Mouse (Mus musculus) heart, postnatal 0 days (tissue): ENCODE data around the gene Ppp1r36. TPM values are rescaled to one million over a fixed set of nuclear protein-coding genes. Genes with fewer than 3 reads are reported as not detected.
A peak's percentile ranks its signal among the peaks of the same experiment; 100 is the strongest.

ENCODE experiments used
- ATAC-seq: fragments of 200-750 bp; cut with Nextera tagmentation; 2 replicates; pipeline ENCODE4 v1.8.0; 2017; ENCODE audit warnings: low read depth, moderate number of reproducible peaks, moderate library complexity; ENCODE audit not compliant: insufficient read depth
- DNase-seq: peaks from one replicate; pipeline ENCODE4 v3.0.0-alpha.2; 2016; ENCODE audit warnings: low spot score
- H3K27ac ChIP-seq: fragments of 300-500 bp; sonication (generic); 2 replicates; pipeline ENCODE4 v1.5.1; 2014; ENCODE audit warnings: low read depth, mild to moderate bottlenecking
- H3K27me3 ChIP-seq: fragments of 300-500 bp; sonication (generic); 2 replicates; pipeline ENCODE4 v1.6.1; 2014; ENCODE audit warnings: low read length, mixed read lengths; ENCODE audit not compliant: control insufficient read depth, insufficient read depth
- H3K36me3 ChIP-seq: fragments of 300-500 bp; sonication (generic); replicated peaks from 2 replicates; pipeline ENCODE4 v1.6.1; 2014; ENCODE audit warnings: low read length, mixed read lengths; ENCODE audit not compliant: control insufficient read depth, insufficient read depth
- H3K4me1 ChIP-seq: fragments of 300-500 bp; sonication (generic); 2 replicates; pipeline ENCODE4 v1.6.1; 2014; ENCODE audit warnings: antibody characterized with exemption; ENCODE audit not compliant: control insufficient read depth, insufficient read depth
- H3K4me2 ChIP-seq: fragments of 300-500 bp; sonication (generic); 2 replicates; pipeline ENCODE4 v1.6.1; 2014; ENCODE audit warnings: low read depth, mild to moderate bottlenecking, low read length, moderate library complexity
- H3K4me3 ChIP-seq: fragments of 300-500 bp; sonication (generic); 2 replicates; pipeline ENCODE4 v1.5.1; 2014; ENCODE audit warnings: low read depth, low read length
- H3K9ac ChIP-seq: fragments of 300-500 bp; sonication (generic); replicated peaks from 2 replicates; pipeline ENCODE4 v1.6.1; 2014; ENCODE audit warnings: low read depth, low read length, mixed read lengths
- H3K9me3 ChIP-seq: fragments of 300-500 bp; sonication (generic); replicated peaks from 2 replicates; pipeline ENCODE4 v1.6.1; 2016; ENCODE audit warnings: low read length; ENCODE audit not compliant: control insufficient read depth
- CTCF ChIP-seq: IDR thresholded peaks from 2 replicates; pipeline ENCODE4 v1.5.1; 2016; ENCODE audit warnings: antibody characterized with exemption, control low read depth, low read depth
- EP300 ChIP-seq: IDR thresholded peaks from 2 replicates; pipeline ENCODE4 v1.6.1; 2016; ENCODE audit warnings: antibody characterized with exemption, low read depth
- WGBS: fragments of 180-500 bp; shearing (Covaris S2); extraction: QIAGEN DNeasy Blood & Tissue Kit; methylation state at CpG from one replicate; pipeline ENCODE4 v1.1.7; 2014; 5-methylcytosine and 5-hydroxymethylcytosine counted together
- polyA plus RNA-seq: library from polyadenylated mRNA; unstranded; fragments of >200 nt; fragmentation: Nextera tagmentation; extraction: Ambion mirVana; gene quantifications from 2 replicates; pipeline ENCODE4 v1.2.1, GENCODE M21; 2015
- total RNA-seq: library from RNA; depleted of rRNA; stranded (reverse); fragments of >200 nt; gene quantifications from 2 replicates; pipeline ENCODE4 v1.2.3, GENCODE M21; 2014; ENCODE audit warnings: low replicate concordance

Gene Ppp1r36
- total and polyA plus RNA-seq, 2 experiments from 2014 or later, result 1.7 TPM; not detected in 1

DNA sequence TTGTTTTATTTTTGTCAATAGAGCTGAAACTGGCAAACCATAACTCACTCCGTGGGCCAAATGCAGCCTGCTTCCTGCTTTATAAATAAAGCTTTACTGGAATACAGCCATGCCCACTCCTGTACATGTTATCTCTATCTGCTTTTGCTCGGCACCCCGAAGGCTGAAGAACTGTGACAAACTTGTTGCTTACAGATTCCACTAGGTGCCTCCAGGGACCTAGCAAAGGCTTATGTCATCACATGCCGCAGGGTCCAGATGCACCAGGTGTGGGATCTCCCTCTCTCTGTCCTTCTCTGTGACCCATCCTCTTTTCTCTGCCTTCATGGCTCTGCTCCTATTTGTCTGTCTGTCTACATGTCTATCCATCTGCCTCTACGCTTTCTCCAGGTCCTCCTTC lies 61.8 kb downstream of the Ppp1r36 start:
- Histone ChIP-seq H3K27me3 (no peaks in the 10 kb centered on the region), H3K27ac (peak overlapping the region; percentile 74), H3K9me3 (0 out of 2 replicates have a peak, but pooled peaks cover 4% of the 10 kb centered on the region), H3K36me3 (no peaks in the 10 kb centered on the region), H3K4me1 (peaks cover 14% of the 10 kb centered on the region; the same call in 1 of the 2 replicates), H3K9ac (peak overlapping the region; percentile 34), H3K4me2 (peak overlapping the region; percentile 52), H3K4me3 (peak overlapping the region; percentile 19; the same call in 1 of the 2 replicates)
- 23% methylated on average over 5 of the region's 5 CpGs for whole genome bisulfite sequencing
- 0 out of 2 replicates have a peak, but pooled peaks have one; percentile 46 for ATAC-seq
- peak; percentile 34 for TF ChIP-seq CTCF
- TF ChIP-seq EP300, result no peak
- DNase-seq, result peak; percentile 49

DNA sequence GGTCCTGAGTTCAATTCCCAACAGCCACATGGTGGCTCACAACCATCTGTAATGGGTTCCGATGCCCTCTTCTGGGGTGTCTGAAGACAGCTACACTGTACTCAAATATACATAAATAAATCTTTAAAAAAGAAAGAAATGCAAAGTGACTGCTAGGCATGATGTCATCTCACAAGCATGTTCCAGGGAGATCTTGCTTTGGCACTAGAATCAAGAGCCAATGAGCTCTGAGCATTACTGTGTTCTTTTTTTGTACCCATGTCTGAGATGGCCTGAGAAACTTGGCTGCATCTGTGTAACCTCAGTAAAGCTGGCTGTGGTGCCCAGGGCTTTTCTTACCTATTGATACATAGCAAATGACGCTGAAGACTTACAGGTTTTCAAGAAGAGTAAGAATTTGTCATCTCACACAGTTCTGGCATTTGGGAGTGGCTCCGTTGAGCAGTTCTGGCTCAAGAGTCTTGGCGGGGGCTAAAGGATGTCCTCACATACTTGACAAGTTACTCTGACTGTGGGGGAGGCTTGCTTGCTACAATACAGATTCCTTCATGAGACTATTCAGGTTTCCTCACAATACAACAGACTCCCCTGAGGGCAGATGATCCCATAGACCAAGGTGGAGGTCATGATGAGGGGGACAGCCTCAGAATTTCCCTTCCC lies 62.6 kb downstream of the Ppp1r36 start:
- Histone ChIP-seq H3K4me3 (no peak overlapping the region), H3K9ac (no peak overlapping the region), H3K4me1 (peaks cover 14% of the 10 kb centered on the region; the same call in 1 of the 2 replicates), H3K27me3 (no peaks in the 10 kb centered on the region), H3K27ac (peak overlapping the region; percentile 74), H3K4me2 (no peak overlapping the region), H3K36me3 (no peaks in the 10 kb centered on the region), H3K9me3 (0 out of 2 replicates have a peak, but pooled peaks cover 4% of the 10 kb centered on the region)
- ATAC-seq, result peak; percentile 44; the same call in 1 of the 2 replicates
- WGBS, result 56% methylated on average over 4 of the region's 4 CpGs
- no peak for TF ChIP-seq EP300
- no peak for TF ChIP-seq CTCF
- peak; percentile 51 for DNase-seq

DNA sequence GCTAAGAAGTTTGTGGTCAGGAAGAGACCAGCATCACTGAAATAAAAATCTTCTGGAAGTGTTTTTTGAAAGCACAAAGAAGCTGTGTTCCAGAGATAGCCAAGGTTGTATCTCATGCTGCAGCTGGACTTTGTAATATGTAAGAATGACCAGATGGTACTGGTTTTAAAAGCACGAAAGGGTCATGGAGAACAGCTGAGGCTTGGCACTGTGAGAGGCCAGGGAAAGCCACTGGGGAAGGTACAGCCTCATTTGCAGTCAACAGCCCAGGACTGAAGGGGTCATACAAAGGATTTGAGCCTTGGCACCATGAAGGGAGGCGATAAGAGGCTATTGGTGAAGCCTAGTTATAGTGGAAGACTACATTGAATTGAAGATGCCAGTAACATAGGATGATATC lies 65.1 kb downstream of the Ppp1r36 start:
- no peak for DNase-seq
- H3K9me3 ChIP-seq, result 0 out of 2 replicates have a peak, but pooled peaks cover 4% of the 10 kb centered on the region
- 91% methylated on average over 2 of the region's 2 CpGs for WGBS

DNA sequence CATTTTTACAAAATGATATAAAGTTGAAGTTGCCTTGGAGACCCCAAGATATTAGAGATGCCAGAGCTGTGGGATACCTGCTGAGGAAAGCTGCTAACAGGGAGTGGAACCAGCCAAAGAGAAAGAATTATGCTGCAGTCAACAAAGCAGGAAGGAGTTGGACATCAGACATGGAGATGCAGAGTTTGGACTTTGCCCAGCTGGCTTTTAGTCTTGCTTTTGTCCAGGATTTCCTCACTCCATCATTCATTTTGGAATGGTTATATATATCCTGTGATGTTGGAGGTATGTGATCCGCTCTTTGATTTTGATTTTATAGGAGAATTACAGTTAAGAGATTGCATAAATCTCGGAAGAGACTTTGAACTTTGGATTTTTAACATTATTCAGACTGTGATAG lies 65.6 kb downstream of the Ppp1r36 start:
- 0 out of 2 replicates have a peak, but pooled peaks cover 4% of the 10 kb centered on the region for H3K9me3 ChIP-seq
- H3K27ac ChIP-seq, result no peak overlapping the region
- DNase-seq (no peak), ATAC-seq (no peak)
- WGBS, result 83% methylated on average over 2 of the region's 2 CpGs
- H3K4me3 ChIP-seq, result no peak overlapping the region
- no peaks in the 10 kb centered on the region for H3K27me3 ChIP-seq
- TF ChIP-seq EP300 (no peak), CTCF (no peak)
- no peaks in the 10 kb centered on the region for H3K36me3 ChIP-seq
- peaks cover 14% of the 10 kb centered on the region; the same call in 1 of the 2 replicates for H3K4me1 ChIP-seq
- H3K4me2 ChIP-seq, result no peak overlapping the region
- H3K9ac ChIP-seq, result no peak overlapping the region

More for the DNA sequence above, 65.1 kb downstream of the Ppp1r36 start:
- H3K27me3 ChIP-seq, result no peaks in the 10 kb centered on the region
- H3K4me2 ChIP-seq, result no peak overlapping the region
- H3K4me1 ChIP-seq, result peaks cover 14% of the 10 kb centered on the region; the same call in 1 of the 2 replicates
- no peak overlapping the region for H3K9ac ChIP-seq
- no peak overlapping the region for H3K4me3 ChIP-seq
- no peaks in the 10 kb centered on the region for H3K36me3 ChIP-seq
- no peak for ATAC-seq
- no peak overlapping the region for H3K27ac ChIP-seq
- TF ChIP-seq EP300 (no peak), CTCF (no peak)

DNA sequence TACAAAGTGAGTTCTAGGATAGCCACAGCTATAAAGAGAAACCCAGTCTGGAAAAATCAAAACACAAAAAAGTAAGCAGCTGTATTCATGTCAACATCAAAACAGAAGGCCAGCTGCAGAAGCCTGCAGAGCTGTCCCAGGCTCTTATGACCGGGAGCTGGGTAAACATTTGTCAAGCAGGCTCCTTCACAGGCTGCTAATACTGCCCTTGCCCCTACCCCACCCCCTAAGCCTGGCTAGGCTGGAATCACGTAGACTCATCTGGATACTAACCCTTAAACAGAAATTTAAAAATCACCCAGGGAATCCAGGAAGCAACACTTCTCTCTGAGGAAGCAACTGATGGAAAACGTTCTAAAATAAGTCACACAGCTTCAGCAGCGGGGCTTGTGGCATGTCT lies 67.5 kb downstream of the Ppp1r36 start:
- H3K9ac ChIP-seq, result no peak overlapping the region
- no peak for TF ChIP-seq CTCF
- no peak for TF ChIP-seq EP300
- no peak overlapping the region for H3K4me2 ChIP-seq
- 0 out of 2 replicates have a peak, but pooled peaks cover 1% of the 10 kb centered on the region for H3K4me1 ChIP-seq
- 0 out of 2 replicates have a peak, but pooled peaks cover 4% of the 10 kb centered on the region for H3K9me3 ChIP-seq
- DNase-seq, result no peak
- H3K27me3 ChIP-seq, result no peaks in the 10 kb centered on the region
- 44% methylated on average over 4 of the region's 4 CpGs for WGBS
- no peaks in the 10 kb centered on the region for H3K36me3 ChIP-seq
- ATAC-seq, result no peak
- H3K27ac ChIP-seq, result no peak overlapping the region
- H3K4me3 ChIP-seq, result no peak overlapping the region
